ENCODE assay signal across 17 mouse cellular contexts in the genomic region with DNA sequence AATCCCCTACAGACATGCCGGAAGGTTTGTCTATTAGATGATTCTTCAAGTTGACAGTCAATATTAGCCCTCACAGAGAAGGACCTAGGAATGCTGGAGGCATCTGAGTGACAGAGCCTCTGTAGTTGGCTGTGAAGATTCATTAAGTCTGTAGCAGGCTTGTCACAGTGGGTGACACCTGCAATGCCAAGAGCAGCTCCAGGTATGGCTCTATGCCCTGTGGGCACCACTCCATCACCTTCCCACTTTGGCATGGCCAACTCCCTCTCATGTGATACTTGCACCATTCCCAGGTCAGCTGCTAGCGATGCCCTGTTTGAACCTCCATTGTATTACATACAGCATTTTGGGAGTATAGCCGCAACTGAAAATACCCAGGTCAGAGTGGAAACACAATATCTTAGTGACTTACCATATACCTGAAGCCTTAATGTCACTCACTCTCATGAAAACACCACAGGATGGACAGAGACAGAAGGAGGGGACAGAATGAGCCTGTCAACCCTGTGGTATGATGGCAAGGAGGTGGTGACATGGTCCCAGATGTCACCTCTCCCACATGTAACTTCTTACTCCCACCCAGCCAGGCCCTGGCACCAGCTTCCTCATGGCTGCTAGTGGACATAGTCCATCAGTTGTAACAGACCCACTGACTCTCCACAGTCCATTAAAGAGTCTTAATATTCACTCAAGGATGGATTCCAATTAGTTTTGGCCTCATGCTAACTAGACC. TPM values are rescaled to one million over a fixed set of nuclear protein-coding genes. Genes with fewer than 3 reads are reported as not detected.
DNase-seq lines count a peak whose midpoint lies in the region.
"Had no signal": no experiment of that assay in that cellular context is flagged by ENCODE, and none has a peak within 500 bp of the region (broad histone marks: within the 10 kb centered on the region; RNA-seq: fewer than 3 reads in every experiment).

No protein-coding gene starts in this region.

- peak; percentile 73 for DNase-seq in left cerebral cortex, postnatal 4 days
- no peak for DNase-seq in left cerebral cortex, postnatal 10 days (ENCODE audit: extremely low spot score in 1 of 2, low spot score in 2 of 2)
- DNase-seq in cerebellum, adult 11-12 months, result peak; percentile 97
- DNase-seq in cerebellum, adult 9-10 months, result peak; percentile 99
- DNase-seq in cerebellum, postnatal 36 days, result peak; percentile 96 to 98
- DNase-seq in spleen, postnatal 14 days (ENCODE audit: low spot score in 2 of 2), result no peak
- no peak for DNase-seq in gastrocnemius, postnatal 4 days (ENCODE audit: low spot score in 2 of 2)
- DNase-seq: B cell, adult 2 months; embryo, embryonic 11 days; gastrocnemius, adult 2 months; heart, postnatal 10 days; kidney, adult 18-20 months; kidney, postnatal 25 days; liver, postnatal 0 days; lung, postnatal 36 days; right cerebral cortex, postnatal 14 days; thymus, postnatal 25 days had no signal

- intact Hi-C loops in left cerebral cortex, postnatal 4 days (cut with DNase I), result no loop called here
- intact Hi-C loops in left cerebral cortex, postnatal 10 days (cut with DNase I), result no loop called here

RNA-seq across cellular contexts. Expression of a gene that starts 37.4 kb away (rescaled TPM):
- 10 to 100 TPM; 28.7 to 49.3 TPM for total RNA-seq in left cerebral cortex, postnatal 4 days (2021)
- total RNA-seq in left cerebral cortex, postnatal 10 days (2021), result 10 to 100 TPM; 54.8 to 66.9 TPM
- total RNA-seq in gastrocnemius, postnatal 4 days (2021), result 10 to 100 TPM; 21.7 to 23.0 TPM

Comparison
In these comparisons a context has a peak if more than half of its experiments do, and no peak if none do; other contexts are left out.
1. DNase-seq: peak in left cerebral cortex, postnatal 4 days (single experiment), cerebellum, adult 11-12 months (single experiment), cerebellum, adult 9-10 months (single experiment) and cerebellum, postnatal 36 days (2 of 2); none in left cerebral cortex, postnatal 10 days (0 of 2), spleen, postnatal 14 days (0 of 2) and gastrocnemius, postnatal 4 days (0 of 2).